Mouse (Mus musculus) forebrain, embryonic 13.5 days (tissue): ENCODE data around the gene Hspa2. TPM values are rescaled to one million over a fixed set of nuclear protein-coding genes. Genes with fewer than 3 reads are reported as not detected.
"Not testable (repeated sequence)": the region's sequence is repeated elsewhere in the genome, so short reads cannot be mapped to it uniquely, and the experiment has no call there.

Experiments used
- ATAC-seq: fragments of 200-750 bp; cut with Nextera tagmentation; 2 replicates; pipeline ENCODE4 v1.8.0; 2017
- H3K27ac ChIP-seq: fragments of 300-500 bp; sonication (generic); 2 replicates; pipeline ENCODE4 v1.5.1; 2015; ENCODE audit warnings: inconsistent platforms, mild to moderate bottlenecking, moderate library complexity
- H3K27me3 ChIP-seq: fragments of 300-500 bp; sonication (generic); 2 replicates; pipeline ENCODE4 v1.6.1; 2015; ENCODE audit warnings: mild to moderate bottlenecking, inconsistent platforms
- H3K36me3 ChIP-seq: fragments of 300-500 bp; sonication (generic); 2 replicates; pipeline ENCODE4 v1.6.1; 2015; ENCODE audit warnings: mild to moderate bottlenecking, inconsistent platforms; ENCODE audit not compliant: poor library complexity, severe bottlenecking
- H3K4me1 ChIP-seq: fragments of 300-500 bp; sonication (generic); 2 replicates; pipeline ENCODE4 v1.6.1; 2015; ENCODE audit warnings: inconsistent platforms
- H3K4me2 ChIP-seq: fragments of 300-500 bp; sonication (generic); 2 replicates; pipeline ENCODE4 v1.6.1; 2015; ENCODE audit warnings: inconsistent platforms, mild to moderate bottlenecking, moderate library complexity
- H3K4me3 ChIP-seq: fragments of 300-500 bp; sonication (generic); 2 replicates; pipeline ENCODE4 v1.5.1; 2015; ENCODE audit warnings: mild to moderate bottlenecking, inconsistent platforms
- H3K9ac ChIP-seq: fragments of 300-500 bp; sonication (generic); 2 replicates; pipeline ENCODE4 v1.6.1; 2015; ENCODE audit warnings: mild to moderate bottlenecking, inconsistent platforms
- H3K9me3 ChIP-seq: fragments of 300-500 bp; sonication (generic); replicated peaks from 2 replicates; pipeline ENCODE4 v1.6.1; 2016; ENCODE audit warnings: inconsistent platforms
- WGBS: fragments of 180-500 bp; shearing (Covaris S2); methylation state at CpG from one replicate; pipeline ENCODE4 v1.1.7; 2015; 5-methylcytosine and 5-hydroxymethylcytosine counted together
- polyA plus RNA-seq: library from polyadenylated mRNA; unstranded; fragments of >200 nt; fragmentation: Nextera tagmentation; extraction: Ambion mirVana; gene quantifications from 2 replicates; pipeline ENCODE4 v1.2.1, GENCODE M21; 2015

Gene Hspa2
- polyA plus RNA-seq, 1 experiment from 2014 or later: 5.2 TPM

DNA sequence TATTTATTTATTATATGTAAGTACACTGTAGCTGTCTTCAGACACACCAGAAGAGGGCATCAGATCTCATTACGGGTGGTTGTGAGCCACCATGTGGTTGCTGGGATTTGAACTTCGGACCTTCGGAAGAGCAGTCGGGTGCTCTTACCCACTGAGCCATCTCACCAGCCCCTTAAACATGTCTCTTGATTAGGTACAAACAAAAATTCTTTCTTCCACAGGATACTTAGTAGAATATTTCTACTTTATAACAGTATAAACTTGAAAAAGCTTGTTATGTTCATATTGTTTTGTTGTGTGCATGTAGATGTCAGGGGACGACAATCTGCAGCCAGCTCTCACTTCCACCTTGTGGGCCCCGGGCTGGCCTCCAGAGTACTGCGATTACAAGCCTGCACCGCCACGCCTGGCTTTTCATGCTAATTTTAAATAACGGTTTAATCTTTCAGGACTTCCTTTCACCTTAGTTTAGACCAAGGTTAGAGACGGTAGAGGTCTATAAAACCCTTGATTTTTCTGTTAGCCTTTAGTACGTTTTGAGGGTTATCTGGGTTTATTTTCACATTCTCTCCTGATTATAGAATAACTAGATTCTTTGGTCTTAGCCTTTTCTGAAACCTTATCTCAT is 11.5 kb downstream of the Hspa2 start:
- Histone ChIP-seq H3K36me3 (no peaks in the 10 kb centered on the region), H3K9ac (no peak overlapping the region), H3K4me3 (no peak overlapping the region), H3K9me3 (peaks cover 3% of the 10 kb centered on the region; the same call in 1 of the 2 replicates), H3K4me1 (peaks cover 4% of the 10 kb centered on the region; the same call in 1 of the 2 replicates), H3K4me2 (no peak overlapping the region), H3K27me3 (peaks cover 22% of the 10 kb centered on the region), H3K27ac (no peak overlapping the region)
- no peak for ATAC-seq
- 89% methylated on average over 12 of the region's 12 CpGs for WGBS

- ATAC-seq: no peak
- Histone ChIP-seq H3K4me3 (peak within 1 kb of the TSS; percentile 40), H3K4me1 (peaks cover 4% of the 10 kb centered on the region; the same call in 1 of the 2 replicates), H3K4me2 (peak within 1 kb of the TSS; percentile 76), H3K9ac (peak within 1 kb of the TSS; percentile 51), H3K36me3 (no peaks in the 10 kb centered on the region), H3K27ac (no peak within 1 kb of the TSS), H3K9me3 (peaks cover 3% of the 10 kb centered on the region; the same call in 1 of the 2 replicates), H3K27me3 (peaks cover 22% of the 10 kb centered on the region)
- under 1% methylated on average over 37 of the region's 37 CpGs for WGBS
Observed at GRCm38 (mm10) chr12:76417433-76417854, 13.5 kb downstream of the Hspa2 start, which contains the start of gene Ppp1r36. Gene Ppp1r36, plus strand, starts transcription at chr12:76417538.

- Histone ChIP-seq H3K4me1 (peaks cover 4% of the 10 kb centered on the region; the same call in 1 of the 2 replicates), H3K36me3 (no peaks in the 10 kb centered on the region), H3K4me3 (no peak overlapping the region), H3K27ac (no peak overlapping the region), H3K4me2 (no peak overlapping the region), H3K9me3 (peaks cover 3% of the 10 kb centered on the region; the same call in 1 of the 2 replicates), H3K9ac (no peak overlapping the region), H3K27me3 (peaks cover 22% of the 10 kb centered on the region)
- ATAC-seq: no peak
- 97% methylated on average over 5 of the region's 5 CpGs for WGBS
Observed at GRCm38 (mm10) chr12:76418346-76418745, 14.4 kb downstream of the Hspa2 start.

DNA sequence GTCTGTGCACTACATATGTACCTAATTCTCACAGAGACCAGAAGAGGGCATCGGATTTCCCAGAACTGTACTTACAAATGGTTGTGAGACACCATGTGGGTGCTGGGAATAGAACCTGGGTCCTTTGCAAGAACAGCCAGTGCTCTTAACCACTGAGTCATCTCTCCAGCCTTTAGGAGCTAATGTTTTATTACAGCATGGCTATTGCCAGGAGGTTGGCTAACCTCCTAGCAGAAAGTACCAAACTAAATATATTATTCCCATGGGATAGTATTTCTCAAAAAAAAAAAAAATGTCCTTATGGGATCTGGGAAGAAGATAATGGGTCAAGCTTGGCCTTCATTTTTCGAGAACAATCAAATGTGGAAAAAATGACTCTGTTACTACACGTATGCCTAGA is 21.3 kb downstream of the Hspa2 start:
- H3K9ac ChIP-seq: no peak overlapping the region
- no peak overlapping the region for H3K4me3 ChIP-seq
- H3K4me2 ChIP-seq: no peak overlapping the region
- ATAC-seq: no peak
- H3K9me3 ChIP-seq: no peaks in the 10 kb centered on the region
- H3K27me3 ChIP-seq: no peaks in the 10 kb centered on the region
- H3K27ac ChIP-seq: no peak overlapping the region
- 95% methylated on average over 3 of the region's 3 CpGs for WGBS
- no peaks in the 10 kb centered on the region for H3K36me3 ChIP-seq
- no peaks in the 10 kb centered on the region for H3K4me1 ChIP-seq

- ATAC-seq: no peak
- H3K9me3 ChIP-seq: no peaks in the 10 kb centered on the region
- H3K4me3 ChIP-seq: no peak overlapping the region
- H3K36me3 ChIP-seq: no peaks in the 10 kb centered on the region
- H3K4me1 ChIP-seq: no peaks in the 10 kb centered on the region
- WGBS: 65% methylated on average over 5 of the region's 5 CpGs
- H3K4me2 ChIP-seq: no peak overlapping the region
- H3K9ac ChIP-seq: no peak overlapping the region
- H3K27me3 ChIP-seq: no peaks in the 10 kb centered on the region
- H3K27ac ChIP-seq: no peak overlapping the region
Observed at GRCm38 (mm10) chr12:76427546-76427945, 23.6 kb downstream of the Hspa2 start.

DNA sequence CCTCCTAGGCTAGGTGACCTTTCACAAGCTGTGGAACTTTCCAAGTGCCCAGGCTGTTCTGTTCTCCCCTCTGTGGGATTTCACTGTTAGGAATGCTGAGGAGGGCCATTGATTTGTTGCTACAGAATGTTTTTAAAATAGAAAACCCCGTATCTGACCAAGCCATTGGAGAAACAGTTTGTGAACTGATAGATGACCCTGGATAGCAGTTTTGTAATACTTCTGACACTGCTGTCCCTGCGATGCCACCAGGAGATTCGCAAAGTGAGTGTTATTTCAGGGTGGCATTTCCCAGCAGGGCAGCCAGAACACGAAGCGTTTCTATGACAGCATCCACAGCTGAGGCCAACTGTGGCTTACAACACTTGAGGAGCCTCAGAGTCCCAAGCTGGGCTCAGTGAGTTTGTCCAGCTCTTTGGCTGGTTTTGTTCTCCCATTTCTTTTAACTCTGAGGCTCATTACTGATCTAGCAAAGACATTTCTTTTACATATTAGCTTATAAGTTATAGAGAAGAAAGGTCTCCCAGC is 27.0 kb downstream of the Hspa2 start:
- Histone ChIP-seq H3K27me3 (peaks cover 12% of the 10 kb centered on the region), H3K9me3 (no peaks in the 10 kb centered on the region), H3K36me3 (no peaks in the 10 kb centered on the region), H3K4me3 (no peak overlapping the region), H3K9ac (no peak overlapping the region), H3K27ac (no peak overlapping the region), H3K4me1 (peaks cover 8% of the 10 kb centered on the region), H3K4me2 (no peak overlapping the region)
- 69% methylated on average over 5 of the region's 5 CpGs for WGBS
- no peak for ATAC-seq

GRCm38 (mm10) chr12:76431431-76431830 is 27.5 kb downstream of the Hspa2 start:
- H3K4me1 ChIP-seq: peaks cover 8% of the 10 kb centered on the region
- no peak for ATAC-seq
- no peaks in the 10 kb centered on the region for H3K36me3 ChIP-seq
- no peak overlapping the region for H3K27ac ChIP-seq
- no peak overlapping the region for H3K4me2 ChIP-seq
- no peak overlapping the region for H3K4me3 ChIP-seq
- no peak overlapping the region for H3K9ac ChIP-seq
- 89% methylated on average over 6 of the region's 6 CpGs for WGBS
- no peaks in the 10 kb centered on the region for H3K9me3 ChIP-seq
- peaks cover 12% of the 10 kb centered on the region for H3K27me3 ChIP-seq

GRCm38 (mm10) chr12:76434111-76434510 is 30.1 kb downstream of the Hspa2 start:
- H3K4me1 ChIP-seq: peaks cover 8% of the 10 kb centered on the region
- H3K9ac ChIP-seq: no peak overlapping the region
- 53% methylated on average over 7 of the region's 7 CpGs for WGBS
- ATAC-seq: no peak
- H3K36me3 ChIP-seq: no peaks in the 10 kb centered on the region
- no peaks in the 10 kb centered on the region for H3K9me3 ChIP-seq
- no peak overlapping the region for H3K27ac ChIP-seq
- H3K4me3 ChIP-seq: no peak overlapping the region
- H3K4me2 ChIP-seq: no peak overlapping the region
- peaks cover 12% of the 10 kb centered on the region for H3K27me3 ChIP-seq

GRCm38 (mm10) chr12:76435084-76435483 is 31.1 kb downstream of the Hspa2 start:
- Histone ChIP-seq H3K4me2 (peak overlapping the region; percentile 57), H3K9ac (peak overlapping the region; percentile 53), H3K27me3 (peaks cover 12% of the 10 kb centered on the region), H3K27ac (no peak overlapping the region), H3K4me1 (peaks cover 8% of the 10 kb centered on the region), H3K9me3 (no peaks in the 10 kb centered on the region), H3K36me3 (no peaks in the 10 kb centered on the region), H3K4me3 (peak overlapping the region; percentile 24; the same call in 1 of the 2 replicates)
- ATAC-seq: no peak
- WGBS: 6% methylated on average over 17 of the region's 17 CpGs

DNA sequence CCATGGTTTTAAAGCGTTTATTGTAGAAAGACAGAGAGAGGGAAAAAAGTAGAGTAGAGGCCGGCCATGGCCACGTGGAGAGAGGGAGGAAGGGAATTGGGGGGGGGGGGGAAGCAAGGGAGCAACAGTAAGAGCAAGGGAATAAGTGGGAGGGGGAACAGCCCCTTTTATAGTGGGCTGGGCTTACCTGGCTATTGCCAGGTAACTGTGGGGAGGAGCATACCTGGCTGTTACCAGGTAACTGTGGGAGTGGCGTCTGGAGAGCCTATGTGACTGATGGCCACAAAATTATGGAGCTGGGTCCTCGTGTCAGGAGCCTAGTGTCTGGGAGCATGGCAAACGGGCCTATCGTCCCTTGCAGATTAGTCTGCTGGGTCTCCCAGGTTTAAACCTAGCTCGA is 31.6 kb downstream of the Hspa2 start:
- peak overlapping the region; percentile 57; the same call in 1 of the 2 replicates for H3K4me2 ChIP-seq
- no peaks in the 10 kb centered on the region for H3K9me3 ChIP-seq
- H3K4me1 ChIP-seq: peaks cover 8% of the 10 kb centered on the region
- H3K27ac ChIP-seq: no peak overlapping the region
- no peak overlapping the region for H3K9ac ChIP-seq
- H3K27me3 ChIP-seq: peaks cover 12% of the 10 kb centered on the region
- whole genome bisulfite sequencing: 40% methylated on average over 8 of the region's 8 CpGs
- H3K36me3 ChIP-seq: no peaks in the 10 kb centered on the region
- no peak overlapping the region for H3K4me3 ChIP-seq
- no peak for ATAC-seq

- H3K4me3 ChIP-seq, H3K27ac ChIP-seq, H3K4me2 ChIP-seq, H3K27me3 ChIP-seq, H3K4me1 ChIP-seq, H3K9ac ChIP-seq, H3K36me3 ChIP-seq, ATAC-seq, H3K9me3 ChIP-seq: not testable (repeated sequence)
- 85% methylated on average over 6 of the region's 6 CpGs for WGBS
Observed at GRCm38 (mm10) chr12:76443488-76443887, 39.5 kb downstream of the Hspa2 start.

GRCm38 (mm10) chr12:76444359-76444772 is 40.4 kb downstream of the Hspa2 start:
- Histone ChIP-seq H3K27me3 (no peaks in the 10 kb centered on the region), H3K4me2 (no peak overlapping the region), H3K9me3 (no peaks in the 10 kb centered on the region), H3K27ac (no peak overlapping the region), H3K9ac (no peak overlapping the region), H3K4me3 (no peak overlapping the region), H3K36me3 (no peaks in the 10 kb centered on the region), H3K4me1 (no peaks in the 10 kb centered on the region)
- no peak for ATAC-seq
- WGBS: 77% methylated on average over 10 of the region's 10 CpGs
